Mouse (Mus musculus): Measurements from ENCODE around the gene Olfr1039. TPM values are rescaled to one million over a fixed set of nuclear protein-coding genes. Genes with fewer than 3 reads are reported as not detected.

The Olfr1039 gene
- polyA plus RNA-seq, 1 experiment from 2014 or later, result not detected

Other genes with a start within 250 kb of the Olfr1039 start
- gene Olfr1024, start 230.9 kb downstream of the Olfr1039 start, polyA plus RNA-seq (2014; fragmentation: Nextera tagmentation; extraction: Ambion mirVana), result not detected in 2 replicates
- gene Olfr1025-ps1, start 220.7 kb downstream of the Olfr1039 start, polyA plus RNA-seq (2014; fragmentation: Nextera tagmentation; extraction: Ambion mirVana), result not detected in 2 replicates
- gene Olfr1026, start 214.4 kb downstream of the Olfr1039 start, polyA plus RNA-seq (2014; fragmentation: Nextera tagmentation; extraction: Ambion mirVana), result not detected in 2 replicates
- not detected in 2 replicates for gene Olfr1028, start 185.5 kb downstream of the Olfr1039 start, polyA plus RNA-seq (2014; fragmentation: Nextera tagmentation; extraction: Ambion mirVana)
- gene Olfr1029, start 162.0 kb downstream of the Olfr1039 start, polyA plus RNA-seq (2014; fragmentation: Nextera tagmentation; extraction: Ambion mirVana), result not detected in 2 replicates
- not detected in 2 replicates for gene Olfr1030, start 156.7 kb downstream of the Olfr1039 start, polyA plus RNA-seq (2014; fragmentation: Nextera tagmentation; extraction: Ambion mirVana)
- not detected in 2 replicates for gene Olfr1031, start 145.6 kb downstream of the Olfr1039 start, polyA plus RNA-seq (2014; fragmentation: Nextera tagmentation; extraction: Ambion mirVana)
- gene Olfr1032, start 130.4 kb downstream of the Olfr1039 start, polyA plus RNA-seq (2014; fragmentation: Nextera tagmentation; extraction: Ambion mirVana), result not detected in 2 replicates
- gene Olfr1033, start 115.3 kb downstream of the Olfr1039 start, polyA plus RNA-seq (2014; fragmentation: Nextera tagmentation; extraction: Ambion mirVana), result 0.22 TPM in 1 of 2 replicates, not detected in the other
- not detected in 2 replicates for gene Olfr1034, start 90.1 kb downstream of the Olfr1039 start, polyA plus RNA-seq (2014; fragmentation: Nextera tagmentation; extraction: Ambion mirVana)
- gene Olfr1036, start 61.9 kb downstream of the Olfr1039 start, polyA plus RNA-seq (2014; fragmentation: Nextera tagmentation; extraction: Ambion mirVana), result not detected in 2 replicates
- gene Olfr1037, start 48.5 kb downstream of the Olfr1039 start, polyA plus RNA-seq (2014; fragmentation: Nextera tagmentation; extraction: Ambion mirVana), result not detected in 2 replicates
- not detected in 2 replicates for gene Olfr1040, start 10.8 kb upstream of the Olfr1039 start, polyA plus RNA-seq (2014; fragmentation: Nextera tagmentation; extraction: Ambion mirVana)
- gene Olfr1042, start 25.9 kb upstream of the Olfr1039 start, polyA plus RNA-seq (2014; fragmentation: Nextera tagmentation; extraction: Ambion mirVana), result not detected in 2 replicates
- not detected in 2 replicates for gene Olfr1043, start 31.6 kb upstream of the Olfr1039 start, polyA plus RNA-seq (2014; fragmentation: Nextera tagmentation; extraction: Ambion mirVana)
- gene Olfr1044, start 41.9 kb upstream of the Olfr1039 start, polyA plus RNA-seq (2014; fragmentation: Nextera tagmentation; extraction: Ambion mirVana), result not detected in 2 replicates
- not detected in 2 replicates for gene Olfr52, start 49.8 kb upstream of the Olfr1039 start, polyA plus RNA-seq (2014; fragmentation: Nextera tagmentation; extraction: Ambion mirVana)
- gene Olfr1045, start 67.1 kb upstream of the Olfr1039 start, polyA plus RNA-seq (2014; fragmentation: Nextera tagmentation; extraction: Ambion mirVana), result not detected in 2 replicates
- not detected in 2 replicates for gene Olfr1046, start 83.4 kb upstream of the Olfr1039 start, polyA plus RNA-seq (2014; fragmentation: Nextera tagmentation; extraction: Ambion mirVana)
- gene Olfr1047, start 95.5 kb upstream of the Olfr1039 start, polyA plus RNA-seq (2014; fragmentation: Nextera tagmentation; extraction: Ambion mirVana), result not detected in 2 replicates
- gene Olfr1048, start 104.4 kb upstream of the Olfr1039 start, polyA plus RNA-seq (2014; fragmentation: Nextera tagmentation; extraction: Ambion mirVana), result not detected in 2 replicates
- not detected in 2 replicates for gene Olfr1049, start 122.4 kb upstream of the Olfr1039 start, polyA plus RNA-seq (2014; fragmentation: Nextera tagmentation; extraction: Ambion mirVana)
- not detected in 2 replicates for gene Olfr1051, start 143.2 kb upstream of the Olfr1039 start, polyA plus RNA-seq (2014; fragmentation: Nextera tagmentation; extraction: Ambion mirVana)
- gene Olfr1052, start 156.5 kb upstream of the Olfr1039 start, polyA plus RNA-seq (2014; fragmentation: Nextera tagmentation; extraction: Ambion mirVana), result not detected in 2 replicates
- not detected in 2 replicates for gene Olfr1053, start 179.4 kb upstream of the Olfr1039 start, polyA plus RNA-seq (2014; fragmentation: Nextera tagmentation; extraction: Ambion mirVana)
- gene Olfr1054, start 199.5 kb upstream of the Olfr1039 start, polyA plus RNA-seq (2014; fragmentation: Nextera tagmentation; extraction: Ambion mirVana), result not detected in 2 replicates
- not detected in 2 replicates for gene Olfr1055, start 214.4 kb upstream of the Olfr1039 start, polyA plus RNA-seq (2014; fragmentation: Nextera tagmentation; extraction: Ambion mirVana)
- not detected in 2 replicates for gene Olfr1056, start 226.5 kb upstream of the Olfr1039 start, polyA plus RNA-seq (2014; fragmentation: Nextera tagmentation; extraction: Ambion mirVana)
- not detected in 2 replicates for gene Olfr1057, start 242.5 kb upstream of the Olfr1039 start, polyA plus RNA-seq (2014; fragmentation: Nextera tagmentation; extraction: Ambion mirVana)

Data from hindbrain, embryonic 14.5 days (tissue).